Mouse (Mus musculus) MEL (cell line): ENCODE measurements around the gene Prdm5. TPM values are rescaled to one million over a fixed set of nuclear protein-coding genes. Genes with fewer than 3 reads are reported as not detected.

Source experiments
- DNase-seq: peaks from one replicate; pipeline ENCODE4 v3.0.0; 2011; ENCODE audit warnings: low read depth, low spot score
- H3K27ac ChIP-seq: 2 replicates; pipeline ENCODE4 v1.5.1; 2012; ENCODE audit warnings: low read depth, mild to moderate bottlenecking, control low read depth, low read length, moderate library complexity; ENCODE audit not compliant: control insufficient read depth
- H3K27me3 ChIP-seq, 2 experiments: fragments of 150-350 bp in 1 of 2; sonication (generic) in 1 of 2; 2 replicates each; pipeline ENCODE4 v1.6.1; 2012; ENCODE audit warnings: low read length in 2 of 2, mild to moderate bottlenecking in 2 of 2, improper control_type of control experiment in 1 of 2, moderate library complexity in 1 of 2; ENCODE audit not compliant: insufficient read depth in 2 of 2, control insufficient read depth in 1 of 2
- H3K36me3 ChIP-seq, 2 experiments: 2 replicates each; pipeline ENCODE4 v1.6.1; 2012 to 2014; ENCODE audit warnings: low read length in 2 of 2, improper control_type of control experiment in 1 of 2, inconsistent platforms in 1 of 2, mild to moderate bottlenecking in 1 of 2; ENCODE audit not compliant: insufficient read depth in 2 of 2, control insufficient read depth in 1 of 2
- H3K4me1 ChIP-seq, 2 experiments: fragments of 150-350 bp in 1 of 2; sonication (generic) in 1 of 2; 2 replicates each; pipeline ENCODE4 v1.6.1; 2012; ENCODE audit warnings: low read length in 2 of 2, improper control_type of control experiment in 1 of 2, mild to moderate bottlenecking in 1 of 2; ENCODE audit not compliant: insufficient read depth in 2 of 2, control insufficient read depth in 1 of 2
- H3K4me3 ChIP-seq, 2 experiments: fragments of 150-350 bp in 1 of 2; sonication (generic) in 1 of 2; 2 replicates each; pipeline ENCODE4 v1.5.1; 2012; ENCODE audit warnings: low read depth in 2 of 2, low read length in 2 of 2, mild to moderate bottlenecking in 2 of 2, moderate library complexity in 2 of 2, control low read depth in 1 of 2, improper control_type of control experiment in 1 of 2; ENCODE audit not compliant: control insufficient read depth in 1 of 2, insufficient read depth in 1 of 2
- H3K79me2 ChIP-seq: 2 replicates; pipeline ENCODE4 v1.6.1; 2012; ENCODE audit warnings: mild to moderate bottlenecking, low read length, moderate library complexity; ENCODE audit not compliant: control insufficient read depth, poor library complexity, insufficient read depth
- H3K9ac ChIP-seq: 2 replicates; pipeline ENCODE4 v1.6.1; 2012; ENCODE audit warnings: low read depth, mild to moderate bottlenecking, control low read depth, low read length, moderate library complexity; ENCODE audit not compliant: control insufficient read depth, poor library complexity, severe bottlenecking
- H3K9me3 ChIP-seq: fragments of 150-350 bp; sonication (generic); replicated peaks from 2 replicates; pipeline ENCODE4 v1.6.1; 2012; ENCODE audit warnings: mild to moderate bottlenecking, low read length, improper control_type of control experiment, moderate library complexity; ENCODE audit not compliant: insufficient read depth
- CHD1 ChIP-seq: IDR thresholded peaks from 2 replicates; pipeline ENCODE4 v1.6.1; 2012; ENCODE audit warnings: low read depth, mild to moderate bottlenecking, inconsistent platforms, low read length, improper control_type of control experiment
- CHD2 ChIP-seq: IDR thresholded peaks from 2 replicates; pipeline ENCODE4 v1.6.1; 2011; ENCODE audit warnings: low read length, improper control_type of control experiment
- E2F4 ChIP-seq: IDR thresholded peaks from 2 replicates; pipeline ENCODE4 v1.6.1; 2011; ENCODE audit warnings: low read depth, low read length, improper control_type of control experiment, borderline replicate concordance
- ELF1 ChIP-seq: IDR thresholded peaks from 2 replicates; pipeline ENCODE4 v1.6.1; 2014; ENCODE audit warnings: low read depth, mild to moderate bottlenecking, inconsistent platforms, low read length, improper control_type of control experiment, moderate library complexity
- ETS1 ChIP-seq: IDR thresholded peaks from 2 replicates; pipeline ENCODE4 v1.6.1; 2012; ENCODE audit warnings: low read depth, mild to moderate bottlenecking, inconsistent platforms, low read length, improper control_type of control experiment, moderate library complexity
- GABPA ChIP-seq: IDR thresholded peaks from 2 replicates; pipeline ENCODE4 v1.6.1; 2012; ENCODE audit warnings: low read depth, mild to moderate bottlenecking, inconsistent platforms, low read length, improper control_type of control experiment, moderate library complexity
- GATA1 ChIP-seq: IDR thresholded peaks from 2 replicates; pipeline ENCODE4 v1.6.1; 2011; ENCODE audit warnings: low read depth, low read length, improper control_type of control experiment
- JUND ChIP-seq: IDR thresholded peaks from 2 replicates; pipeline ENCODE4 v1.6.1; 2011; ENCODE audit warnings: low read depth, mild to moderate bottlenecking, improper control_type of control experiment, low read length
- MAFK ChIP-seq: IDR thresholded peaks from 2 replicates; pipeline ENCODE4 v1.6.1; 2011; ENCODE audit warnings: low read depth, mild to moderate bottlenecking, low read length, improper control_type of control experiment, borderline replicate concordance
- MAX ChIP-seq: IDR thresholded peaks from 2 replicates; pipeline ENCODE4 v1.6.1; 2011; ENCODE audit warnings: low read length, improper control_type of control experiment
- MAZ ChIP-seq: IDR thresholded peaks from 2 replicates; pipeline ENCODE4 v1.6.1; 2012; ENCODE audit warnings: low read depth, mild to moderate bottlenecking, inconsistent platforms, low read length, improper control_type of control experiment
- MEF2A ChIP-seq: IDR thresholded peaks from 2 replicates; pipeline ENCODE4 v1.6.1; 2014; ENCODE audit warnings: low read depth, mild to moderate bottlenecking, inconsistent platforms, low read length, improper control_type of control experiment; ENCODE audit not compliant: poor library complexity, insufficient replicate concordance, severe bottlenecking; ENCODE audit errors: extremely low read depth
- MYB ChIP-seq: IDR thresholded peaks from 2 replicates; pipeline ENCODE4 v1.6.1; 2011; ENCODE audit warnings: mild to moderate bottlenecking, low read depth, low read length, improper control_type of control experiment
- MYC ChIP-seq: IDR thresholded peaks from 2 replicates; pipeline ENCODE4 v1.6.1; 2011; ENCODE audit warnings: low read depth, mild to moderate bottlenecking, low read length, improper control_type of control experiment, moderate library complexity
- NELFE ChIP-seq: IDR thresholded peaks from 2 replicates; pipeline ENCODE4 v1.6.1; 2011; ENCODE audit warnings: low read depth, low read length, improper control_type of control experiment
- POLR2A ChIP-seq, 2 experiments: IDR thresholded peaks; 2 replicates each; pipeline ENCODE4 v1.6.1; 2011 to 2012; ENCODE audit warnings: low read length in 2 of 2, mild to moderate bottlenecking in 2 of 2, control low read depth in 1 of 2, improper control_type of control experiment in 1 of 2, low read depth in 1 of 2, moderate library complexity in 1 of 2; ENCODE audit not compliant: control insufficient read depth in 1 of 2, insufficient read depth in 1 of 2, poor library complexity in 1 of 2
- POLR2AphosphoS2 ChIP-seq: IDR thresholded peaks from 2 replicates; pipeline ENCODE4 v1.6.1; 2011; ENCODE audit warnings: low read length, improper control_type of control experiment
- POLR2AphosphoS5 ChIP-seq: IDR thresholded peaks from 2 replicates; pipeline ENCODE4 v1.6.1; 2012; ENCODE audit warnings: low read depth, borderline replicate concordance, mild to moderate bottlenecking, inconsistent platforms, low read length, moderate library complexity, mixed read lengths
- RAD21 ChIP-seq: IDR thresholded peaks from 2 replicates; pipeline ENCODE4 v1.6.1; 2011; ENCODE audit warnings: mild to moderate bottlenecking, low read depth, low read length, improper control_type of control experiment
- RCOR1 ChIP-seq: IDR thresholded peaks from 2 replicates; pipeline ENCODE4 v1.6.1; 2012; ENCODE audit warnings: low read depth, mild to moderate bottlenecking, inconsistent platforms, low read length, improper control_type of control experiment
- TAL1 ChIP-seq: IDR thresholded peaks from 2 replicates; pipeline ENCODE4 v1.6.1; 2012; ENCODE audit warnings: mild to moderate bottlenecking, inconsistent platforms, low read length, moderate library complexity, mixed read lengths
- TBP ChIP-seq: IDR thresholded peaks from 2 replicates; pipeline ENCODE4 v1.8.0; 2011; ENCODE audit warnings: low read depth, low read length, improper control_type of control experiment
- UBTF ChIP-seq: IDR thresholded peaks from 2 replicates; pipeline ENCODE4 v1.6.1; 2012; ENCODE audit warnings: low read depth, mild to moderate bottlenecking, inconsistent platforms, low read length, improper control_type of control experiment, moderate library complexity, borderline replicate concordance; ENCODE audit not compliant: insufficient read depth
- USF1 ChIP-seq: IDR thresholded peaks from 2 replicates; pipeline ENCODE4 v1.6.1; 2014; ENCODE audit warnings: low read depth, mild to moderate bottlenecking, inconsistent platforms, low read length, improper control_type of control experiment, moderate library complexity
- USF2 ChIP-seq, 2 experiments: IDR thresholded peaks; 2 replicates each; pipeline ENCODE4 v1.6.1; 2011 to 2012; ENCODE audit warnings: improper control_type of control experiment in 2 of 2, low read length in 2 of 2, borderline replicate concordance in 1 of 2, inconsistent platforms in 1 of 2, low read depth in 1 of 2, mild to moderate bottlenecking in 1 of 2; ENCODE audit not compliant: insufficient read depth in 1 of 2
- ZC3H11A ChIP-seq: IDR thresholded peaks from 2 replicates; pipeline ENCODE4 v1.6.1; 2012; ENCODE audit warnings: low read depth, mild to moderate bottlenecking, inconsistent platforms, low read length, improper control_type of control experiment
- ZMIZ1 ChIP-seq: IDR thresholded peaks from 2 replicates; pipeline ENCODE4 v1.6.1; 2012; ENCODE audit warnings: low read depth, mild to moderate bottlenecking, inconsistent platforms, low read length, improper control_type of control experiment, moderate library complexity
- polyA plus RNA-seq, 2 experiments: library from polyadenylated mRNA; stranded (reverse) in 1 of 2; unstranded in 1 of 2; fragments of >175 nt in 1 of 2; fragments of >200 nt in 1 of 2; gene quantifications; 2 replicates each; pipeline versions ENCODE4 v1.2.1 to v1.2.4; 2012; ENCODE audit warnings: low replicate concordance in 2 of 2, low read depth in 1 of 2; ENCODE audit not compliant: insufficient read length in 2 of 2, insufficient read depth in 1 of 2, missing spikeins in 1 of 2
- total RNA-seq: library from RNA; depleted of rRNA; stranded (reverse); fragments of 300-350 nt; gene quantifications from 2 replicates; pipeline ENCODE4 v1.2.3, GENCODE M21; 2012

Gene Prdm5
- total and polyA plus RNA-seq, 3 experiments = 0.04 TPM; not detected in 2

DNA sequence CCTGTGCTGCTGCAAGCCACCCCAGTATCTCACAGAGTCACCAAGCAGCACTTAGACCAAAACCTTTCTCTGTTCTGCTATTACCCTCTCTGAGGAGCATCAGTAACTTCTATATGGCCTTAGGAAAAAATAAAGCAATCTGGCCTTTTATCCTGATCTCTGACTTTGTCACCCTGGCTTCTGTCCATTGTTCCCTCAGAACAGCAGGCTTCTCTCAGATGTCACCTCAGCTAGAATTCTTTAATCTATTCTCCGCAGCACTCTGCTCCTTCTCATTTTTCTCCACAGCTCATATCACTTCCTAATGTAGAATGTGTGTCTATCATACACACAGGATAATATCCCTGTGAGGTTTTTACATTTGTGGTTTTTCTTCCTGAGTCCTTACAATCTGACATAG is 99.5 kb downstream of the Prdm5 start:
- no peaks in the 10 kb centered on the region for H3K36me3 ChIP-seq
- H3K9ac ChIP-seq = no peak overlapping the region
- no peaks in the 10 kb centered on the region for H3K79me2 ChIP-seq

GRCm38 (mm10) chr6:65888835-65889234 is 110.0 kb downstream of the Prdm5 start:
- H3K4me1 ChIP-seq = no peaks in the 10 kb centered on the region
- H3K9me3 ChIP-seq = no peaks in the 10 kb centered on the region
- no peak for TF ChIP-seq MAZ
- no peak for TF ChIP-seq POLR2AphosphoS2
- no peak for TF ChIP-seq POLR2AphosphoS5
- no peak for TF ChIP-seq ELF1
- no peak for TF ChIP-seq GABPA
- TF ChIP-seq ZC3H11A = no peak
- no peak for TF ChIP-seq ZMIZ1
- TF ChIP-seq MAFK = no peak
- no peak for TF ChIP-seq E2F4
- TF ChIP-seq MYB = no peak
- TF ChIP-seq POLR2A (IDR thresholded peaks at IDR 0.05; ENCODE audit: control insufficient read depth in 1 of 2, insufficient read depth in 1 of 2, low read depth in 1 of 2, low read length in 2 of 2, poor library complexity in 1 of 2) = no peak
- TF ChIP-seq MAX = no peak
- no peak for TF ChIP-seq USF2 (IDR thresholded peaks at IDR 0.05; ENCODE audit: borderline replicate concordance in 1 of 2, insufficient read depth in 1 of 2, low read depth in 1 of 2, low read length in 2 of 2)
- TF ChIP-seq RCOR1 = no peak
- no peak for TF ChIP-seq CHD1
- TF ChIP-seq RAD21 = no peak
- no peak for TF ChIP-seq GATA1
- no peak for TF ChIP-seq TBP
- DNase-seq = no peak
- H3K36me3 ChIP-seq = no peaks in the 10 kb centered on the region
- H3K27me3 ChIP-seq = no peaks in the 10 kb centered on the region
- no peak overlapping the region for H3K9ac ChIP-seq
- no peaks in the 10 kb centered on the region for H3K79me2 ChIP-seq
- H3K4me3 ChIP-seq = no peak overlapping the region
- no peak overlapping the region for H3K27ac ChIP-seq

More for the DNA sequence above, 99.5 kb downstream of the Prdm5 start:
- no peak overlapping the region for H3K27ac ChIP-seq
- DNase-seq = no peak
- H3K27me3 ChIP-seq = peaks cover 0 to under 1% of the 10 kb centered on the region in 2 experiments; a peak in 1 of 4 replicates
- H3K4me1 ChIP-seq = no peaks in the 10 kb centered on the region
- no peaks in the 10 kb centered on the region for H3K9me3 ChIP-seq
- TF ChIP-seq JUND (no peak), MYB (no peak), UBTF (no peak), E2F4 (no peak), USF1 (no peak), RAD21 (no peak), ZC3H11A (no peak), CHD2 (no peak), GABPA (no peak), GATA1 (no peak), ETS1 (no peak), MAZ (no peak), TAL1 (no peak), NELFE (no peak), MYC (no peak), MEF2A (no peak), TBP (no peak)
- no peak overlapping the region for H3K4me3 ChIP-seq
